Mouse (Mus musculus) forebrain, embryonic 11.5 days (tissue): ENCODE measurements at regions not wholly inside any gene's neighbourhood (a gene's known extent, or its start where the extent isn't known, plus 50 kb on each side); places are given as distances from the start of the nearest gene placed in this dataset.
"Not testable (repeated sequence)": the region's sequence is repeated elsewhere in the genome, so short reads cannot be mapped to it uniquely, and the experiment has no call there.

ENCODE experiments used
- ATAC-seq: fragments of 200-750 bp; cut with Nextera tagmentation; replicated peaks from 2 replicates; pipeline ENCODE4 v1.8.0; 2017; ENCODE audit warnings: moderate TSS enrichment; ENCODE audit not compliant: low FRiP score
- DNase-seq: peaks from one replicate; pipeline ENCODE4 v3.0.0-alpha.2; 2017; ENCODE audit warnings: low spot score
- H3K27ac ChIP-seq: fragments of 300-500 bp; sonication (generic); 2 replicates; pipeline ENCODE4 v1.5.1; 2014; ENCODE audit warnings: low read depth, low read length
- H3K27me3 ChIP-seq: fragments of 300-500 bp; sonication (generic); 2 replicates; pipeline ENCODE4 v1.6.1; 2014; ENCODE audit warnings: mild to moderate bottlenecking, low read length, mixed read lengths; ENCODE audit not compliant: control insufficient read depth, insufficient read depth
- H3K36me3 ChIP-seq: fragments of 300-500 bp; sonication (generic); 2 replicates; pipeline ENCODE4 v1.6.1; 2014; ENCODE audit warnings: mild to moderate bottlenecking, low read length, moderate library complexity, mixed read lengths; ENCODE audit not compliant: control insufficient read depth, insufficient read depth
- H3K4me1 ChIP-seq: fragments of 300-500 bp; sonication (generic); replicated peaks from 2 replicates; pipeline ENCODE4 v1.6.1; 2014; ENCODE audit warnings: low read length, mixed read lengths; ENCODE audit not compliant: control insufficient read depth, insufficient read depth
- H3K4me2 ChIP-seq: fragments of 300-500 bp; sonication (generic); 2 replicates; pipeline ENCODE4 v1.6.1; 2014; ENCODE audit warnings: low read depth, mild to moderate bottlenecking, low read length, moderate library complexity, mixed read lengths; ENCODE audit not compliant: severe bottlenecking
- H3K4me3 ChIP-seq: fragments of 300-500 bp; sonication (generic); 2 replicates; pipeline ENCODE4 v1.5.1; 2014; ENCODE audit warnings: low read depth, low read length
- H3K9ac ChIP-seq: fragments of 300-500 bp; sonication (generic); 2 replicates; pipeline ENCODE4 v1.6.1; 2014; ENCODE audit warnings: low read length
- H3K9me3 ChIP-seq: fragments of 300-500 bp; sonication (generic); 2 replicates; pipeline ENCODE4 v1.6.1; 2016; ENCODE audit warnings: low read length, mixed read lengths; ENCODE audit not compliant: control insufficient read depth
- WGBS: fragments of 180-500 bp; shearing (Covaris S2); extraction: QIAGEN DNeasy Blood & Tissue Kit; methylation state at CpG from one replicate; pipeline ENCODE4 v1.1.7; 2014; 5-methylcytosine and 5-hydroxymethylcytosine counted together

GRCm38 (mm10) chr2:116526203-116526602 lies 352.3 kb upstream of the Tmco5 start:
- not testable (repeated sequence) for ATAC-seq, H3K4me1 ChIP-seq, H3K4me3 ChIP-seq, H3K27me3 ChIP-seq, H3K9me3 ChIP-seq, H3K9ac ChIP-seq, H3K36me3 ChIP-seq, H3K27ac ChIP-seq, DNase-seq, H3K4me2 ChIP-seq
- WGBS: 95% methylated on average over 1 of the region's 3 CpGs

- H3K36me3 ChIP-seq: no peaks in the 10 kb centered on the region
- peaks cover 9% of the 10 kb centered on the region for H3K9me3 ChIP-seq
- no peak overlapping the region for H3K4me3 ChIP-seq
- no peak for DNase-seq
- no peak overlapping the region for H3K9ac ChIP-seq
- 80% methylated on average over 1 of the region's 1 CpGs for WGBS
- H3K27ac ChIP-seq: no peak overlapping the region
- no peaks in the 10 kb centered on the region for H3K27me3 ChIP-seq
- no peak for ATAC-seq
- no peaks in the 10 kb centered on the region for H3K4me1 ChIP-seq
- H3K4me2 ChIP-seq: no peak overlapping the region
Measured at GRCm38 (mm10) chr2:116536453-116536852, 342.0 kb upstream of the Tmco5 start.

GRCm38 (mm10) chr2:116559350-116559749 lies 319.1 kb upstream of the Tmco5 start:
- no peak overlapping the region for H3K4me2 ChIP-seq
- H3K4me3 ChIP-seq: no peak overlapping the region
- DNase-seq (no peak), ATAC-seq (no peak)
- H3K9me3 ChIP-seq: no peaks in the 10 kb centered on the region
- no peaks in the 10 kb centered on the region for H3K27me3 ChIP-seq
- H3K27ac ChIP-seq: no peak overlapping the region
- no peak overlapping the region for H3K9ac ChIP-seq
- no peaks in the 10 kb centered on the region for H3K4me1 ChIP-seq
- H3K36me3 ChIP-seq: no peaks in the 10 kb centered on the region

- no peaks in the 10 kb centered on the region for H3K9me3 ChIP-seq
- ATAC-seq (peak; percentile 71; the same call in 1 of the 2 replicates), DNase-seq (no peak)
- H3K4me2 ChIP-seq: no peak overlapping the region
- no peaks in the 10 kb centered on the region for H3K4me1 ChIP-seq
- H3K9ac ChIP-seq: no peak overlapping the region
- no peaks in the 10 kb centered on the region for H3K27me3 ChIP-seq
- no peaks in the 10 kb centered on the region for H3K36me3 ChIP-seq
- no peak overlapping the region for H3K4me3 ChIP-seq
- H3K27ac ChIP-seq: no peak overlapping the region
- WGBS: 53% methylated on average over 2 of the region's 2 CpGs
Measured at GRCm38 (mm10) chr2:116583989-116584388, 294.5 kb upstream of the Tmco5 start.

- no peak overlapping the region for H3K4me2 ChIP-seq
- ATAC-seq (no peak), DNase-seq (no peak)
- no peaks in the 10 kb centered on the region for H3K27me3 ChIP-seq
- no peaks in the 10 kb centered on the region for H3K4me1 ChIP-seq
- no peaks in the 10 kb centered on the region for H3K36me3 ChIP-seq
- H3K9me3 ChIP-seq: no peaks in the 10 kb centered on the region
- H3K9ac ChIP-seq: no peak overlapping the region
- H3K4me3 ChIP-seq: no peak overlapping the region
- WGBS: 90% methylated on average over 11 of the region's 11 CpGs
- H3K27ac ChIP-seq: no peak overlapping the region
Measured at GRCm38 (mm10) chr2:116586203-116586959, 292.1 kb upstream of the Tmco5 start.

- H3K4me2 ChIP-seq: no peak overlapping the region
- ATAC-seq (peak; percentile 59), DNase-seq (no peak)
- no peaks in the 10 kb centered on the region for H3K9me3 ChIP-seq
- 0 out of 2 replicates have a peak, but pooled peaks cover 1% of the 10 kb centered on the region for H3K4me1 ChIP-seq
- no peak overlapping the region for H3K9ac ChIP-seq
- no peak overlapping the region for H3K4me3 ChIP-seq
- WGBS: 57% methylated on average over 5 of the region's 5 CpGs
- no peak overlapping the region for H3K27ac ChIP-seq
- H3K36me3 ChIP-seq: no peaks in the 10 kb centered on the region
- H3K27me3 ChIP-seq: no peaks in the 10 kb centered on the region
Measured at GRCm38 (mm10) chr2:116605869-116606268, 272.6 kb upstream of the Tmco5 start.

GRCm38 (mm10) chr2:116639935-116640334 lies 238.6 kb upstream of the Tmco5 start:
- ATAC-seq: no peak

GRCm38 (mm10) chr2:116652106-116652505 lies 226.4 kb upstream of the Tmco5 start:
- H3K27me3 ChIP-seq: no peaks in the 10 kb centered on the region
- 82% methylated on average over 6 of the region's 6 CpGs for WGBS
- H3K4me3 ChIP-seq: no peak overlapping the region
- no peak overlapping the region for H3K9ac ChIP-seq
- no peaks in the 10 kb centered on the region for H3K36me3 ChIP-seq
- ATAC-seq: 0 out of 2 replicates have a peak, but pooled peaks have one; percentile 24
- H3K9me3 ChIP-seq: no peaks in the 10 kb centered on the region
- no peak for DNase-seq
- no peaks in the 10 kb centered on the region for H3K4me1 ChIP-seq
- no peak overlapping the region for H3K4me2 ChIP-seq
- H3K27ac ChIP-seq: no peak overlapping the region

More at GRCm38 (mm10) chr2:116639935-116640334, 238.6 kb upstream of the Tmco5 start:
- H3K4me1 ChIP-seq: no peaks in the 10 kb centered on the region
- H3K9me3 ChIP-seq: no peaks in the 10 kb centered on the region
- no peaks in the 10 kb centered on the region for H3K36me3 ChIP-seq
- H3K9ac ChIP-seq: no peak overlapping the region
- 89% methylated on average over 5 of the region's 5 CpGs for WGBS
- DNase-seq: no peak
- no peak overlapping the region for H3K4me3 ChIP-seq
- no peaks in the 10 kb centered on the region for H3K27me3 ChIP-seq
- H3K4me2 ChIP-seq: no peak overlapping the region
- no peak overlapping the region for H3K27ac ChIP-seq

- Histone ChIP-seq H3K4me2 (no peak overlapping the region), H3K27ac (no peak overlapping the region)
- 80% methylated on average over 4 of the region's 4 CpGs for WGBS
Measured at GRCm38 (mm10) chr2:116685756-116686155, 192.7 kb upstream of the Tmco5 start.

More at GRCm38 (mm10) chr2:116685756-116686155, 192.7 kb upstream of the Tmco5 start:
- H3K9me3 ChIP-seq: no peaks in the 10 kb centered on the region
- H3K4me1 ChIP-seq: no peaks in the 10 kb centered on the region
- no peak overlapping the region for H3K9ac ChIP-seq
- no peak for ATAC-seq
- H3K27me3 ChIP-seq: no peaks in the 10 kb centered on the region
- DNase-seq: no peak
- no peak overlapping the region for H3K4me3 ChIP-seq
- H3K36me3 ChIP-seq: no peaks in the 10 kb centered on the region
